Mouse (Mus musculus): Measurements from ENCODE around the gene Havcr2. TPM values are rescaled to one million over a fixed set of nuclear protein-coding genes. Genes with fewer than 3 reads are reported as not detected.

Havcr2 gene
- polyA plus RNA-seq, 1 experiment = 3.5 TPM

DNA sequence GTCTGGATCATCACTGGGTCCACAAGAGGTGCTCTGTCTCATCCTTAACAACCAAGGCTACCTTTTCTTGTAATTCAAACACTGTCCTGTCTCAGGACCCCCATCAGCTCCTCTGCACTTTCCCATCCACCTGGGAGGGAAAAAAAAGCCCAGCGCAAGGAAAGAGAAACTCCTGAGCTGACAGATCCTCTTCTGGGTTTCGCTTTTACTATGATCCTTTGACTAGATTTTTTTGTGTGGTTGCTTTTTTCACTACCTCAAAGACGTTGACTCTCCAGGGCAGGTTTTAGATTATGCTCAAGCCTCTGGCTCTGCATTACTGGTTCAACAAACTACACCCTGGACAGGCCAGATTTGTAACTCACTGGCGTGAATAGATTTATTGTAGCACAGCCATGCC is 75.4 kb downstream of the Havcr2 start:
- Histone ChIP-seq H3K4me3 (ENCODE audit: insufficient read depth, poor library complexity, severe bottlenecking) (no peak overlapping the region), H3K79me2 (ENCODE audit: control insufficient read depth, insufficient read depth) (no peaks in the 10 kb centered on the region), H3K79me3 (ENCODE audit: low read depth) (no peaks in the 10 kb centered on the region), H3ac (ENCODE audit: control insufficient read depth, insufficient read length, low read depth) (no peak overlapping the region), H3K27me3 (ENCODE audit: control insufficient read depth, insufficient read depth, insufficient read length) (peaks cover 5% of the 10 kb centered on the region), H3K36me3 (ENCODE audit: control insufficient read depth, insufficient read depth) (no peaks in the 10 kb centered on the region)
- TF ChIP-seq USF1 (IDR thresholded peaks at IDR 0.05; ENCODE audit: low read depth) = no peak
- TF ChIP-seq MYOD1 (IDR thresholded peaks at IDR 0.05; ENCODE audit: control insufficient read depth, insufficient read length, low read depth) = no peak
- TF ChIP-seq MAX (IDR thresholded peaks at IDR 0.05) = no peak
- TF ChIP-seq FOSL1 (IDR thresholded peaks at IDR 0.05; ENCODE audit: insufficient read depth, low read length, poor library complexity, severe bottlenecking) = no peak

Other genes with a start within 250 kb of the Havcr2 start
- gene Fndc9, start 219.4 kb upstream of the Havcr2 start, polyA plus RNA-seq (2012; fragmentation: generic; extraction: Trizol) = 0.09 TPM
- gene Cyfip2, start 142.1 kb upstream of the Havcr2 start, polyA plus RNA-seq (2012; fragmentation: generic; extraction: Trizol) = 0.77 TPM
- 0.05 TPM for gene Itk, start 65.4 kb upstream of the Havcr2 start, polyA plus RNA-seq (2012; fragmentation: generic; extraction: Trizol)
- 0.20 TPM for gene Fam71b, start 58.4 kb upstream of the Havcr2 start, polyA plus RNA-seq (2012; fragmentation: generic; extraction: Trizol)
- gene Med7, start 18.0 kb upstream of the Havcr2 start, polyA plus RNA-seq (2012; fragmentation: generic; extraction: Trizol) = 19.8 TPM
- not detected for gene Gm12169, start 69.3 kb downstream of the Havcr2 start, polyA plus RNA-seq (2012; fragmentation: generic; extraction: Trizol)
- gene BC053393, start 116.6 kb downstream of the Havcr2 start, polyA plus RNA-seq (2012; fragmentation: generic; extraction: Trizol) = not detected
- not detected for gene Dppa1, start 174.3 kb downstream of the Havcr2 start, polyA plus RNA-seq (2012; fragmentation: generic; extraction: Trizol)

Data from C2C12 (cell line).